Mouse (Mus musculus) lung, adult 2 months (tissue): ENCODE measurements around the gene Mat2a.

ENCODE experiments used
- CTCF ChIP-seq: fragments of 200-500 bp; IDR thresholded peaks from 2 replicates; pipeline ENCODE4 v1.5.1; 2011; ENCODE audit warnings: mild to moderate bottlenecking, low read length, control low read depth; ENCODE audit not compliant: insufficient read depth
- POLR2A ChIP-seq: fragments of 200-500 bp; IDR thresholded peaks from 2 replicates; pipeline ENCODE4 v1.6.1; 2011; ENCODE audit warnings: low read depth, mild to moderate bottlenecking, control low read depth, low read length, borderline replicate concordance; ENCODE audit errors: extremely low read depth

GRCm38 (mm10) chr6:72383142-72383820 lies 56.1 kb downstream of the Mat2a start:
- no peak for TF ChIP-seq CTCF
- no peak for TF ChIP-seq POLR2A
